29 mouse cellular contexts compared by ENCODE assay signal in genomic region chr14:122835487-122836190, GRCm38 (mm10).
DNase-seq lines count a peak whose midpoint lies in the region; ATAC-seq lines count a peak whose summit lies in the region.
"Had no signal": no experiment of that assay in that cellular context is flagged by ENCODE, and none has a peak within 500 bp of the region (broad histone marks: within the 10 kb centered on the region; RNA-seq: fewer than 3 reads in every experiment).

No protein-coding gene starts in this region.

- H3K4me3 ChIP-seq in hindbrain, embryonic 13.5 days, result no peak overlapping the region
- H3K4me3 ChIP-seq in hindbrain, embryonic 12.5 days, result no peak overlapping the region
- H3K4me3 ChIP-seq in intestine, embryonic 14.5 days (ENCODE audit: low read depth, low read length), result no peak overlapping the region
- no peak overlapping the region for H3K4me3 ChIP-seq in neural tube, embryonic 15.5 days (replicated peaks)
- H3K4me3 ChIP-seq: embryonic facial prominence, embryonic 15.5 days; heart, embryonic 10.5 days; stomach, embryonic 15.5 days had no signal

- no peaks in the 10 kb centered on the region for H3K9me3 ChIP-seq in hindbrain, embryonic 13.5 days
- H3K9me3 ChIP-seq in hindbrain, embryonic 12.5 days (replicated peaks), result no peaks in the 10 kb centered on the region
- no peaks in the 10 kb centered on the region for H3K9me3 ChIP-seq in intestine, embryonic 14.5 days (ENCODE audit: control insufficient read depth, low read length)
- 0 out of 2 replicates have a peak, but pooled peaks cover 4% of the 10 kb centered on the region for H3K9me3 ChIP-seq in neural tube, embryonic 15.5 days (replicated peaks)
- H3K9me3 ChIP-seq: embryonic facial prominence, embryonic 15.5 days; heart, embryonic 10.5 days; stomach, embryonic 15.5 days had no signal

- H3K36me3 ChIP-seq in hindbrain, embryonic 13.5 days, result no peaks in the 10 kb centered on the region
- no peaks in the 10 kb centered on the region for H3K36me3 ChIP-seq in hindbrain, embryonic 12.5 days
- H3K36me3 ChIP-seq in intestine, embryonic 14.5 days (ENCODE audit: control insufficient read depth, insufficient read depth, low read length), result no peaks in the 10 kb centered on the region
- H3K36me3 ChIP-seq in neural tube, embryonic 15.5 days, result no peaks in the 10 kb centered on the region
- H3K36me3 ChIP-seq: embryonic facial prominence, embryonic 15.5 days; heart, embryonic 10.5 days; stomach, embryonic 15.5 days had no signal

- WGBS in hindbrain, embryonic 13.5 days, result 62% methylated on average over 7 of the region's 7 CpGs
- whole genome bisulfite sequencing in hindbrain, embryonic 12.5 days, result 59% methylated on average over 7 of the region's 7 CpGs
- WGBS in intestine, embryonic 14.5 days, result 36% methylated on average over 7 of the region's 7 CpGs
- WGBS in neural tube, embryonic 15.5 days, result 50% methylated on average over 7 of the region's 7 CpGs

- H3K27ac ChIP-seq in hindbrain, embryonic 13.5 days, result peak overlapping the region; percentile 44; the same call in 1 of the 2 replicates
- H3K27ac ChIP-seq in hindbrain, embryonic 12.5 days, result no peak overlapping the region
- no peak overlapping the region for H3K27ac ChIP-seq in intestine, embryonic 14.5 days (ENCODE audit: low read depth)
- peak overlapping the region; percentile 58 for H3K27ac ChIP-seq in neural tube, embryonic 15.5 days (replicated peaks)
- H3K27ac ChIP-seq: embryonic facial prominence, embryonic 15.5 days; heart, embryonic 10.5 days; liver, embryonic 14.5 days; macrophage; stomach, embryonic 15.5 days had no signal

- peak; percentile 27 for DNase-seq in embryo, embryonic 10 days (ENCODE audit: low spot score)
- no peak for DNase-seq in embryo, embryonic 11 days
- DNase-seq in intestine, embryonic 14.5 days (ENCODE audit: low spot score), result no peak
- no peak for DNase-seq in adrenal gland, postnatal 25 days
- DNase-seq: adrenal gland, adult 2 months; cerebellum, adult 11 months; cerebellum, adult 9-10 months; gastrocnemius, postnatal 14 days; heart, postnatal 36 days; kidney, adult 8-10 months; kidney, postnatal 10 days; layer of hippocampus, postnatal 36 days; left cerebral cortex, postnatal 4 days; liver; lung, adult 2 months; lung, postnatal 10 days; midbrain, embryonic 14.5 days; right cerebral cortex, postnatal 14 days had no signal

- H3K4me2 ChIP-seq in hindbrain, embryonic 13.5 days, result no peak overlapping the region
- H3K4me2 ChIP-seq in hindbrain, embryonic 12.5 days (replicated peaks), result no peak overlapping the region
- H3K4me2 ChIP-seq in intestine, embryonic 14.5 days (ENCODE audit: low read length), result no peak overlapping the region
- H3K4me2 ChIP-seq in neural tube, embryonic 15.5 days, result no peak overlapping the region
- H3K4me2 ChIP-seq: embryonic facial prominence, embryonic 15.5 days; stomach, embryonic 15.5 days had no signal

- 0 out of 2 replicates have a peak overlapping the region, but pooled peaks have one; percentile 19 for H3K9ac ChIP-seq in hindbrain, embryonic 13.5 days
- no peak overlapping the region for H3K9ac ChIP-seq in hindbrain, embryonic 12.5 days
- H3K9ac ChIP-seq in intestine, embryonic 14.5 days (ENCODE audit: low read length), result no peak overlapping the region
- H3K9ac ChIP-seq in neural tube, embryonic 15.5 days (replicated peaks), result no peak overlapping the region
- H3K9ac ChIP-seq: embryonic facial prominence, embryonic 15.5 days; liver, embryonic 14.5 days; stomach, embryonic 15.5 days had no signal

- ATAC-seq in hindbrain, embryonic 13.5 days (ENCODE audit: low FRiP score), result no peak
- no peak for ATAC-seq in hindbrain, embryonic 12.5 days (ENCODE audit: low FRiP score)
- peak; percentile 75 for ATAC-seq in intestine, embryonic 14.5 days (replicated peaks; ENCODE audit: low FRiP score, low TSS enrichment, low read depth)
- ATAC-seq in neural tube, embryonic 15.5 days (ENCODE audit: low FRiP score), result no peak
- ATAC-seq: activated CD4-positive, CD25-positive, alpha-beta regulatory T cell, adult 4 months; forebrain, embryonic 14.5 days had no signal

- H3K4me1 ChIP-seq in hindbrain, embryonic 13.5 days (replicated peaks), result peaks cover 11% of the 10 kb centered on the region
- H3K4me1 ChIP-seq in hindbrain, embryonic 12.5 days, result peaks cover 7% of the 10 kb centered on the region; the same call in 1 of the 2 replicates
- no peaks in the 10 kb centered on the region for H3K4me1 ChIP-seq in intestine, embryonic 14.5 days (replicated peaks; ENCODE audit: control insufficient read depth, insufficient read depth, low read length)
- peaks cover 12% of the 10 kb centered on the region for H3K4me1 ChIP-seq in neural tube, embryonic 15.5 days
- H3K4me1 ChIP-seq: embryonic facial prominence, embryonic 15.5 days; heart, embryonic 10.5 days; stomach, embryonic 15.5 days had no signal

- H3K27me3 ChIP-seq in hindbrain, embryonic 13.5 days, result no peaks in the 10 kb centered on the region
- H3K27me3 ChIP-seq in hindbrain, embryonic 12.5 days, result no peaks in the 10 kb centered on the region
- no peaks in the 10 kb centered on the region for H3K27me3 ChIP-seq in intestine, embryonic 14.5 days (replicated peaks; ENCODE audit: control insufficient read depth, insufficient read depth, low read length)
- H3K27me3 ChIP-seq in neural tube, embryonic 15.5 days (replicated peaks), result no peaks in the 10 kb centered on the region
- H3K27me3 ChIP-seq: CH12.LX; embryonic facial prominence, embryonic 15.5 days; stomach, embryonic 15.5 days had no signal

Comparison
In these comparisons a context has a peak if more than half of its experiments do, and no peak if none do; other contexts are left out.
1. H3K27ac ChIP-seq: peak in hindbrain, embryonic 13.5 days (single experiment) and neural tube, embryonic 15.5 days (single experiment); none in hindbrain, embryonic 12.5 days (single experiment) and intestine, embryonic 14.5 days (single experiment).